Mouse (Mus musculus): ENCODE data around the gene Ehd1. TPM values are rescaled to one million over a fixed set of nuclear protein-coding genes. Genes with fewer than 3 reads are reported as not detected.

Gene Ehd1
- polyA plus RNA-seq, 1 experiment from 2014 or later: 42.9 TPM

- under 1% methylated on average over 35 of the region's 43 CpGs for WGBS (ENCODE audit: missing documents)
- Histone ChIP-seq H3K79me2 (ENCODE audit: inconsistent target) (no peaks in the 10 kb centered on the region), H3K27ac (peak within 1 kb of the TSS; percentile 69), H3K36me3 (ENCODE audit: inconsistent target) (peaks cover 7% of the 10 kb centered on the region; the same call in 1 of the 2 replicates), H3K4me3 (ENCODE audit: inconsistent target) (peak within 1 kb of the TSS; percentile 82)
Measured at GRCm38 (mm10) chr19:6334673-6335457, 58.3 kb downstream of the Ehd1 start, which contains the start of gene Men1. Gene Men1, plus strand, starts transcription at chr19:6334979.

DNA sequence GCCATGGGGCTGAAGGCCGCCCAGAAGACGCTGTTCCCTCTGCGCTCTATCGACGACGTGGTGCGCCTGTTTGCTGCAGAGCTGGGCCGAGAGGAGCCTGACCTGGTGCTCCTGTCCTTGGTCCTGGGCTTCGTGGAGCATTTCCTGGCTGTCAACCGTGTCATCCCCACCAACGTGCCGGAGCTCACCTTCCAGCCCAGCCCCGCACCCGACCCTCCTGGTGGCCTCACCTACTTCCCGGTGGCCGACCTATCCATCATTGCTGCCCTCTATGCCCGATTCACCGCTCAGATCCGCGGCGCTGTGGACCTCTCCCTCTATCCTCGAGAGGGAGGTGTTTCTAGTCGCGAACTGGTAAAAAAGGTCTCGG lies 58.9 kb downstream of the Ehd1 start:
- Histone ChIP-seq H3K79me2 (ENCODE audit: inconsistent target) (no peaks in the 10 kb centered on the region), H3K4me3 (ENCODE audit: inconsistent target) (peak overlapping the region; percentile 82), H3K27ac (no peak overlapping the region), H3K36me3 (ENCODE audit: inconsistent target) (peaks cover 7% of the 10 kb centered on the region; the same call in 1 of the 2 replicates)
- 2% methylated on average over 25 of the region's 25 CpGs for WGBS (ENCODE audit: missing documents)

DNA sequence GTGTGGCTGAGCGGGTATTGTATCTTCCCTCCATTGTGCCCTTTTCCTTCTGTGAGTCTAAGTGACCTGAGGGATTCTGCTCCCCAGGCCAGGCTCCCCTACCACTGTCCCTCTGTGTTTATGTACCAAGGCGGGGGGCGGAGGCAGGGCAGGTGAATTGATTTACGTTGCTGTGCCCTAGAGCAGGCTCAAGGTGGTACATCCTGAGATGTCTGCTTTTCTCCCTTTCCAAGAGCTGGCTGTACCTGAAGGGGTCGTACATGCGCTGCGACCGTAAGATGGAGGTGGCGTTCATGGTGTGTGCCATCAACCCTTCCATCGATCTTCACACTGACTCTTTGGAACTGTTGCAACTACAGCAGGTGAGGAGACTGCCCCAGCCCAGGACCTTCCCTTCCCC lies 60.4 kb downstream of the Ehd1 start:
- no peak overlapping the region for H3K4me3 ChIP-seq (ENCODE audit: inconsistent target)
- no peak overlapping the region for H3K27ac ChIP-seq
- WGBS (ENCODE audit: missing documents): 93% methylated on average over 10 of the region's 10 CpGs
- no peaks in the 10 kb centered on the region for H3K79me2 ChIP-seq (ENCODE audit: inconsistent target)
- H3K36me3 ChIP-seq (ENCODE audit: inconsistent target): peaks cover 7% of the 10 kb centered on the region; the same call in 1 of the 2 replicates

- H3K79me2 ChIP-seq (ENCODE audit: inconsistent target): no peaks in the 10 kb centered on the region
- WGBS (ENCODE audit: missing documents): 96% methylated on average over 7 of the region's 7 CpGs
- no peak overlapping the region for H3K27ac ChIP-seq
- H3K4me3 ChIP-seq (ENCODE audit: inconsistent target): no peak overlapping the region
- peaks cover 7% of the 10 kb centered on the region; the same call in 1 of the 2 replicates for H3K36me3 ChIP-seq (ENCODE audit: inconsistent target)
Measured at GRCm38 (mm10) chr19:6338171-6338570, 61.6 kb downstream of the Ehd1 start.

DNA sequence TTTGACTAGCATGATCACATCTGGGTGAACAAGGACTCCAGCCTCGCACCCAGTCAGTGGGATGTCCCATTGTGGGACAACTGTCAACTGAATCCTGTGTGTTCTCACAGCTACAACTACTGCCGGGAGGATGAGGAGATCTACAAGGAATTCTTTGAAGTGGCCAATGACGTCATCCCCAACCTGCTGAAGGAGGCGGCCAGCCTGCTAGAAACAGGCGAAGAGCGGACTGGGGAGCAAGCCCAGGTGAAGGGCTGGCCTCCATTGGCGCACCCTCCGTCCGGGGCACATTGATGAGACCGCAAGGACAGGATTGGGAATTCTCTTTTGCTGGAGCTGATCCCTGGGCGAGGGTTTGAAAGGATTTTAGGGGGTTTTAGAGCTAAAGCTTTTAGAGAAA lies 62.2 kb downstream of the Ehd1 start:
- WGBS (ENCODE audit: missing documents): 95% methylated on average over 11 of the region's 11 CpGs
- Histone ChIP-seq H3K4me3 (ENCODE audit: inconsistent target) (no peak overlapping the region), H3K27ac (no peak overlapping the region), H3K36me3 (ENCODE audit: inconsistent target) (peaks cover 7% of the 10 kb centered on the region; the same call in 1 of the 2 replicates), H3K79me2 (ENCODE audit: inconsistent target) (no peaks in the 10 kb centered on the region)

DNA sequence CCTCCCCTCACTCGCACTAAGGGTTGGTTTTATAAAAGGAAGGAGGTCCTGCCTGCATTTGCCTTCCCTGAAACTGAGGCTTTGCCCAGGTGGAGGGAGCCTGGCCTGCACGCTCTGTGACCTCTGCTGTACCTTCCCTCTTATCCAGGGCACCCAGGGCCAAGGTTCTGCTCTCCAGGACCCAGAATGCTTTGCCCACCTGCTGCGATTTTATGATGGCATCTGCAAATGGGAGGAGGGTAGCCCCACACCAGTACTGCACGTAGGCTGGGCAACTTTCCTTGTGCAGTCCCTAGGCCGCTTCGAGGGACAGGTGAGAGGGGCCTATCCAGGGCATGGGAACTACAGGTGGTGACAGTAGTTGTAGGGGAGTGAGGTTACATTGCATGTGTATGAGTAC lies 62.7 kb downstream of the Ehd1 start:
- Histone ChIP-seq H3K27ac (no peak overlapping the region), H3K4me3 (ENCODE audit: inconsistent target) (no peak overlapping the region), H3K36me3 (ENCODE audit: inconsistent target) (peaks cover 7% of the 10 kb centered on the region; the same call in 1 of the 2 replicates), H3K79me2 (ENCODE audit: inconsistent target) (no peaks in the 10 kb centered on the region)
- WGBS (ENCODE audit: missing documents): 94% methylated on average over 5 of the region's 6 CpGs

- H3K79me2 ChIP-seq (ENCODE audit: inconsistent target): no peaks in the 10 kb centered on the region
- WGBS (ENCODE audit: missing documents): 26% methylated on average over 15 of the region's 15 CpGs
- peak overlapping the region; percentile 33 for H3K4me3 ChIP-seq (ENCODE audit: inconsistent target)
- peaks cover 7% of the 10 kb centered on the region; the same call in 1 of the 2 replicates for H3K36me3 ChIP-seq (ENCODE audit: inconsistent target)
- peak overlapping the region; percentile 74 for H3K27ac ChIP-seq
Measured at GRCm38 (mm10) chr19:6339890-6340504, 63.5 kb downstream of the Ehd1 start.

GRCm38 (mm10) chr19:6340524-6341452 lies 64.3 kb downstream of the Ehd1 start, which contains the start of gene Map4k2:
Gene Map4k2, plus strand, starts transcription at chr19:6341135.
- peak within 1 kb of the TSS; percentile 54 for H3K4me3 ChIP-seq (ENCODE audit: inconsistent target)
- peaks cover 9% of the 10 kb centered on the region; the same call in 1 of the 2 replicates for H3K36me3 ChIP-seq (ENCODE audit: inconsistent target)
- 1% methylated on average over 72 of the region's 72 CpGs for WGBS (ENCODE audit: missing documents)
- peak within 1 kb of the TSS; percentile 74 for H3K27ac ChIP-seq
- no peaks in the 10 kb centered on the region for H3K79me2 ChIP-seq (ENCODE audit: inconsistent target)

DNA sequence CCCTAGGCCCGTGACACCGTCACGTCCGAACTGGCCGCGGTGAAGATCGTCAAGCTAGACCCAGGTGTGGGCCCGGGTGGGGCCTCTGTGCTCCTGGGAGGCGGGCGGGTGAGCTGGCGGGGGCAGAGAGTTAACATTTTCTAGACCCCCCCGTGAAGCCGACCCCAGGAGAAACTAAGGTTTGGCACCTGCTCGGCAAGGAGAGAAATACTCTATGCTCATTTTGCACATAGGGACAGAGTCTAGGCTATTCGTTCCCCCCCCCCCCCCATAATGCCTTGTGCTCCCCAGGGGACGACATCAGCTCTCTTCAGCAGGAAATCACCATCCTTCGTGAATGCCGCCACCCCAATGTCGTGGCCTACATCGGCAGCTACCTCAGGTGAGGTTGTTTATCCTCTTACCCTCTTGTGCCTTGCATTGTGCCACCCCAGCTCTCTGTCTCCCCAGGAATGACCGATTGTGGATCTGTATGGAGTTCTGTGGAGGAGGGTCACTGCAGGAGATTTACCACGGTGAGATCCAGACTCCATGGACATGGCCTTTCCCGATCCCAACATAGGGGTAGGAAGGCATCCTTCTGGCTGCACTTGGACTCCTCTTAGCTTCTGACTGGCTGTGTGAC lies 65.0 kb downstream of the Ehd1 start:
- Histone ChIP-seq H3K4me3 (ENCODE audit: inconsistent target) (peak overlapping the region; percentile 54), H3K27ac (no peak overlapping the region), H3K36me3 (ENCODE audit: inconsistent target) (peaks cover 17% of the 10 kb centered on the region; the same call in 1 of the 2 replicates), H3K79me2 (ENCODE audit: inconsistent target) (no peaks in the 10 kb centered on the region)
- WGBS (ENCODE audit: missing documents): 5% methylated on average over 23 of the region's 23 CpGs

GRCm38 (mm10) chr19:6342276-6342933 lies 65.9 kb downstream of the Ehd1 start:
- H3K36me3 ChIP-seq (ENCODE audit: inconsistent target): peaks cover 21% of the 10 kb centered on the region; the same call in 1 of the 2 replicates
- H3K4me3 ChIP-seq (ENCODE audit: inconsistent target): peak overlapping the region; percentile 54
- WGBS (ENCODE audit: missing documents): 53% methylated on average over 5 of the region's 5 CpGs
- H3K79me2 ChIP-seq (ENCODE audit: inconsistent target): no peaks in the 10 kb centered on the region
- H3K27ac ChIP-seq: no peak overlapping the region

GRCm38 (mm10) chr19:6343066-6343925 lies 66.8 kb downstream of the Ehd1 start:
- Histone ChIP-seq H3K27ac (no peak overlapping the region), H3K36me3 (ENCODE audit: inconsistent target) (peaks cover 15% of the 10 kb centered on the region; the same call in 1 of the 2 replicates), H3K4me3 (ENCODE audit: inconsistent target) (no peak overlapping the region), H3K79me2 (ENCODE audit: inconsistent target) (no peaks in the 10 kb centered on the region)
- whole genome bisulfite sequencing (ENCODE audit: missing documents): 85% methylated on average over 16 of the region's 19 CpGs

GRCm38 (mm10) chr19:6343996-6344395 lies 67.5 kb downstream of the Ehd1 start:
- Histone ChIP-seq H3K36me3 (ENCODE audit: inconsistent target) (peaks cover 15% of the 10 kb centered on the region; the same call in 1 of the 2 replicates), H3K79me2 (ENCODE audit: inconsistent target) (no peaks in the 10 kb centered on the region), H3K4me3 (ENCODE audit: inconsistent target) (no peak overlapping the region), H3K27ac (no peak overlapping the region)
- 82% methylated on average over 5 of the region's 5 CpGs for WGBS (ENCODE audit: missing documents)

DNA sequence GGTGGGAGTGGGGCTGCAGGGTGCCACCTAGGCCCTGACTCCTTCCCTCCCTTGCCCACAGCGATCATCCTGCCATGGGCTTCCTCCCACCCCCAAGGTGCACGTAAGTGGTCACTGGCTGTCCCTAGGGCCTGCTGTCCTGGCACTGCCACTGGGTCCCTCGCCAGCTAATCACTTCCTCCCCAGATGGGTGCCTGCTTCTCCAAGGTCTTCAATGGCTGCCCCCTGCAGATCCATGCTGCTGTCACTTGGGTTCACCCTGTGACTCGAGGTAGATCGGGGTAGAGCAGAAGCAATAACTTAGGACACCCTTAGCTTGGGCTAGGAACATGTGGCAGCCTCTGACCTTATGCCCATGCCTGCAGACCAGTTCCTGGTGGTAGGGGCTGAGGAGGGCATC lies 69.5 kb downstream of the Ehd1 start:
- H3K4me3 ChIP-seq (ENCODE audit: inconsistent target): no peak overlapping the region
- peaks cover 15% of the 10 kb centered on the region; the same call in 1 of the 2 replicates for H3K36me3 ChIP-seq (ENCODE audit: inconsistent target)
- H3K27ac ChIP-seq: no peak overlapping the region
- H3K79me2 ChIP-seq (ENCODE audit: inconsistent target): no peaks in the 10 kb centered on the region
- 94% methylated on average over 5 of the region's 5 CpGs for WGBS (ENCODE audit: missing documents)
